Mouse (Mus musculus): ENCODE data around the gene Col18a1.

DNA sequence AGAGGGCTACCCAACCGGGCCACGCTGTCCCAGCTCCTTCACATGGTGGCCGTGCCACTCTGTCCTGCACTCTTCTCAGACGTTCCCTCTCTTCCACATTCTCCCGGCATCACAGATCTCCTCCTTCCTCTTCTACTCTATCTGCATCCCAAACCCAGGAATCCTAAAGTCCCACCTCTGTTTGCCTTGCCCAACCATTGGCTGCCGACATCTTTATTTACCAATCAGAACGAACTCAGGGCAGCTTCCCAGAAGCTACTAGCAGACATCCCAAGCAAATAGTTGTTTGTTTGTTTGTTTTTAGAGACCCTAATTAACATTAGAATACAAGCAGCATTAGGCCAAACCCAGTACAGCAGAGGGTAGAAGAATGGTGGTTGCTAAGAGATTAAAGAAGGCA, 12.3 kb upstream of the Col18a1 start:
- TF ChIP-seq CTCF (IDR thresholded peaks at IDR 0.05; ENCODE audit: borderline replicate concordance, insufficient read depth, low read length), result no peak
- no peak for TF ChIP-seq POLR2A (IDR thresholded peaks at IDR 0.05; ENCODE audit: low read depth, low read length)

All from embryonic fibroblast, embryonic 13.5 days (primary cell).